Mouse (Mus musculus) forebrain, embryonic 12.5 days (tissue): ENCODE measurements around the gene Map3k3. TPM values are rescaled to one million over a fixed set of nuclear protein-coding genes. Genes with fewer than 3 reads are reported as not detected.
"Not testable (repeated sequence)": the region's sequence is repeated elsewhere in the genome, so short reads cannot be mapped to it uniquely, and the experiment has no call there.

Source experiments
- ATAC-seq: fragments of 200-750 bp; cut with Nextera tagmentation; 2 replicates; pipeline ENCODE4 v1.8.0; 2017; ENCODE audit warnings: moderate TSS enrichment; ENCODE audit not compliant: low FRiP score
- H3K27ac ChIP-seq: fragments of 300-500 bp; sonication (generic); 2 replicates; pipeline ENCODE4 v1.5.1; 2016; ENCODE audit warnings: mild to moderate bottlenecking
- H3K27me3 ChIP-seq: fragments of 300-500 bp; sonication (generic); 2 replicates; pipeline ENCODE4 v1.6.1; 2016; ENCODE audit warnings: mild to moderate bottlenecking
- H3K36me3 ChIP-seq: fragments of 300-500 bp; sonication (generic); replicated peaks from 2 replicates; pipeline ENCODE4 v1.6.1; 2016; ENCODE audit warnings: mild to moderate bottlenecking
- H3K4me1 ChIP-seq: fragments of 300-500 bp; sonication (generic); 2 replicates; pipeline ENCODE4 v1.6.1; 2016
- H3K4me2 ChIP-seq: fragments of 300-500 bp; sonication (generic); 2 replicates; pipeline ENCODE4 v1.6.1; 2016; ENCODE audit warnings: mild to moderate bottlenecking, moderate library complexity
- H3K4me3 ChIP-seq: fragments of 300-500 bp; sonication (generic); replicated peaks from 2 replicates; pipeline ENCODE4 v1.5.1; 2016; ENCODE audit warnings: mild to moderate bottlenecking
- H3K9ac ChIP-seq: fragments of 300-500 bp; sonication (generic); 2 replicates; pipeline ENCODE4 v1.6.1; 2016; ENCODE audit warnings: mild to moderate bottlenecking
- H3K9me3 ChIP-seq: fragments of 300-500 bp; sonication (generic); 2 replicates; pipeline ENCODE4 v1.6.1; 2016
- WGBS: fragments of 180-500 bp; shearing (Covaris S2); methylation state at CpG from one replicate; pipeline ENCODE4 v1.1.7; 2016; 5-methylcytosine and 5-hydroxymethylcytosine counted together
- polyA plus RNA-seq: library from polyadenylated mRNA; unstranded; fragments of >200 nt; fragmentation: Nextera tagmentation; extraction: Ambion mirVana; gene quantifications from 2 replicates; pipeline ENCODE4 v1.2.1, GENCODE M21; 2016

The Map3k3 gene
- polyA plus RNA-seq, 1 experiment from 2014 or later = 22.6 TPM

- WGBS = 85% methylated on average over 8 of the region's 8 CpGs
- H3K9me3 ChIP-seq = no peaks in the 10 kb centered on the region
- no peak for ATAC-seq
- H3K4me3 ChIP-seq = no peak overlapping the region
- no peak overlapping the region for H3K9ac ChIP-seq
- 0 out of 2 replicates have a peak overlapping the region, but pooled peaks have one; percentile 13 for H3K27ac ChIP-seq
- no peaks in the 10 kb centered on the region for H3K4me1 ChIP-seq
- peaks cover 72% of the 10 kb centered on the region for H3K36me3 ChIP-seq
- no peaks in the 10 kb centered on the region for H3K27me3 ChIP-seq
- H3K4me2 ChIP-seq = no peak overlapping the region
Observed at GRCm38 (mm10) chr11:106058020-106058419, 26.4 kb upstream of the Map3k3 start.

DNA sequence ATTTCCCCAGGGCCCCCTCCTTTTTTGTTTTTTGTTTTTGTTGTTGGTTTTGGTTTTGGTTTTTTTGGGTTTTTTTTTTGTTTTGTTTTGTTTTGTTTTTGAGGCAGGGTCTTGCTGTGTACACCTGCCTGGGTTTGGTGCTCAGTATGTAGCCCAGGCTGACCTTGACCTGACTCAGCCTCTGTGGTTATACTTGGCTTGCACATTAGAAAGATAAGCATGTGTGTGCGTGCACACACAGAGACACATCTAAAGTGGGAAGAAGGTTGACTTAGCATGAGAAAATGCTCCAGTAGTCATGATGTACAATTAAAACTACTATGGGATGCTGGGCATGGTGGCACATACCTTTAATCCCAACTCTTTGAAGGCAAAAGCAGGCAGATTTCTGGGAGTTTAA is 23.9 kb upstream of the Map3k3 start:
- ATAC-seq = no peak
- Histone ChIP-seq H3K4me2 (no peak overlapping the region), H3K9me3 (no peaks in the 10 kb centered on the region), H3K27ac (no peak overlapping the region), H3K4me1 (peaks cover 4% of the 10 kb centered on the region; the same call in 1 of the 2 replicates), H3K27me3 (no peaks in the 10 kb centered on the region), H3K9ac (no peak overlapping the region), H3K36me3 (peaks cover 47% of the 10 kb centered on the region), H3K4me3 (no peak overlapping the region)
- 90% methylated on average over 1 of the region's 1 CpGs for WGBS

- Histone ChIP-seq H3K9ac (no peak overlapping the region), H3K4me3 (no peak overlapping the region), H3K4me1 (peaks cover 4% of the 10 kb centered on the region; the same call in 1 of the 2 replicates), H3K36me3 (peaks cover 39% of the 10 kb centered on the region), H3K27me3 (no peaks in the 10 kb centered on the region), H3K9me3 (no peaks in the 10 kb centered on the region), H3K4me2 (no peak overlapping the region), H3K27ac (no peak overlapping the region)
- WGBS = 86% methylated on average over 1 of the region's 1 CpGs
- ATAC-seq = no peak
Observed at GRCm38 (mm10) chr11:106061311-106061710, 23.1 kb upstream of the Map3k3 start.

- Histone ChIP-seq H3K9ac (no peak overlapping the region), H3K36me3 (peaks cover 14% of the 10 kb centered on the region), H3K4me1 (peaks cover 16% of the 10 kb centered on the region), H3K4me3 (no peak overlapping the region), H3K9me3 (no peaks in the 10 kb centered on the region), H3K27me3 (no peaks in the 10 kb centered on the region), H3K4me2 (no peak overlapping the region), H3K27ac (no peak overlapping the region)
- ATAC-seq = no peak
- 73% methylated on average over 5 of the region's 5 CpGs for WGBS
Observed at GRCm38 (mm10) chr11:106063756-106064155, 20.7 kb upstream of the Map3k3 start.

DNA sequence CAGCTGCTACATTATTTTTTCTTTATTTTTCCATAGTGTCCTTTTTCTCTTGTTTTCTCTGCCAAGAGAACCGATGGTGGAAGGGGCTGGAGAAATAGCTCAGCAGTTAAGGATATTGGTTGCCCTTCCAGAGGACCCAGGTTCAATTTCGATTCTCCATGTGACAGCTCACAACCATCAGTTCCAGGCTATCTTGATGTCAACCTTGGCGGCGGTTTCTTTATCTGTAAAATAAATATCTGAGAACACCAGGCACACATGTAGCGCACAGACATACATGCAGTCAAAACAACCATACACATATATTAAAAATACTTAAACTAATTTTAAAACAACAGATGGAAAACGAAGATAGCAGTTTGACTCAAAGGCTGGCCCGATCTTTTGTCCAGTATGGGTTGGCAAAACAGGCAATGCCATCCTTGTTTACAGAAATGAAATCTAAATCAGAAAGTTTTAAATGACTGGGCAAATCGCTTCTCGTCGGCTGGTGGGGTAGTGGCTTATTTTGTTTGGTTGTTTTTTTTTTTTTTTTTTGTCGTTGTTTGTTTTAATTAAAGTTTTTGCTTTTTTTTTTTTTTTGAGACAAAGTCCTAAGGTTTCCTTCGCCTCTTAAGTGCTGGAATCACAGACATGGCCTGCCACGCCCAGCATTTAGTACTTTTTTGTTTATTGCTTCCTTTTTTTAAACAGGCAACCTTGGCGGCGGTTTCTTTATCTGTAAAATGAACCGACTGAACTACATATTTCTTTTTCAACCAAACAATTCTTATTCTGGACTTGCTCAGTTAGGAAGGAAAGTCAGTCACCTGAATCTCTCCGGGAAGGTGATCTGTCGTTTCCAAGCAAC is 19.1 kb upstream of the Map3k3 start:
- Histone ChIP-seq H3K4me2 (peak overlapping the region; percentile 89), H3K4me3 (peak overlapping the region; percentile 64), H3K9me3 (no peaks in the 10 kb centered on the region), H3K27ac (0 out of 2 replicates have a peak overlapping the region, but pooled peaks have one; percentile 86), H3K4me1 (peaks cover 16% of the 10 kb centered on the region), H3K9ac (peak overlapping the region; percentile 91; the same call in 1 of the 2 replicates), H3K36me3 (no peaks in the 10 kb centered on the region; the same call in 1 of the 2 replicates), H3K27me3 (no peaks in the 10 kb centered on the region)
- WGBS = 45% methylated on average over 18 of the region's 18 CpGs
- peak; percentile 44 for ATAC-seq

DNA sequence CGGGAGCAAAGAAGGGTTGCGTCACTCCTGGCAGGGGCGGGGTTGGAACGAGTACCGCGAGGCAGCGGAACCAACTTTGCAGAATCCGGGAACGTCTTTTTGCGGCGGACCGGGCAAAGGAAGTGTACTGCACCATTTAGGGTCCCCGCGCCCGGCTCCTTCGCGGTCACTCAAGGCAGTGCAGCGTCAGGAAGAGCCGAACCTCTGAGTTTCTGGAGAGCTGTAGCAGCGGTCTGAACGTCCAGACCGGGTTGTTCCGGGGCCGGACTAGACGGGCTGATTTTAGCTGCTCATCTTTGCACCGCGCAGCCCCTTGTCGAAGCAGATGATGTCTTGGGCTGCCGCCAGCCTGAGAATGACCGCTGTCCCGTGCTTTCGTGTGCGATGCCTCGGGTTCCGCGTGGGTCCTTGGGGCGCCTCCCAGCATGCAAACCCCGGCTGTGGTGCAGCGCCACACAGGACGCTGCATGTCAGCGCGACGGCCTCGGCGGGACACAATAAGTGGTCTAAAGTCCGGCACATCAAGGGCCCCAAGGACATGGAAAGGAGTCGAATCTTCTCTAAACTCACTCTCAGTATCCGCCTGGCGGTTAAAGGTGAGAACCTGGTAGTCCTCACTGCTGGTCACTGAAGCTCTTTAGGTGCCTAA is 18.4 kb upstream of the Map3k3 start, which contains the start of gene Taco1:
Gene Taco1 (plus strand): TSS at position 139 of the 649 bp plus-strand sequence.
- H3K36me3 ChIP-seq = no peaks in the 10 kb centered on the region; the same call in 1 of the 2 replicates
- peak; percentile 97 for ATAC-seq
- peak within 1 kb of the TSS; percentile 89 for H3K4me2 ChIP-seq
- under 1% methylated on average over 49 of the region's 49 CpGs for WGBS
- H3K9me3 ChIP-seq = no peaks in the 10 kb centered on the region
- no peaks in the 10 kb centered on the region for H3K27me3 ChIP-seq
- H3K4me1 ChIP-seq = peaks cover 16% of the 10 kb centered on the region
- H3K9ac ChIP-seq = peak within 1 kb of the TSS; percentile 91
- peak within 1 kb of the TSS; percentile 86 for H3K27ac ChIP-seq
- peak within 1 kb of the TSS; percentile 64 for H3K4me3 ChIP-seq

DNA sequence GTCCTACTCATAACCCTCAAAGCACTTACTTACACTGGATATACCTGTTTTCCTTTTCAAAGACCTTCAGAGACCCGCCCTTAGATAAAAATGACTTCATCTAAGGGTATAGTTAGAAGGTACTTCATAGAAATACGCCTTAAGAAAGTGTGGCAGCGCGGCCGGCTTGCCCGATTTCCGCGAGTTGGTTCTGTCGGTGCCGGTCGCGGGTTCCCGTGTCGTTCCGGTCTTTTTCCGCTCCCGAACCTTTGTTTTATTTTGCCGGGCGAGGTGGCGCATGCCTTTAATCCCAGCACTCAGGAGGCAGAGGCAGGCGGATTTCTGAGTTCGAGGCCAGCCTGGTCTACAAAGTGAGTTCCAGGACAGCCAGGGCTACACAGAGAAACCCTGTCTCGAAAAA is 17.8 kb upstream of the Map3k3 start:
- peak overlapping the region; percentile 86; the same call in 1 of the 2 replicates for H3K27ac ChIP-seq
- 18% methylated on average over 23 of the region's 23 CpGs for WGBS

GRCm38 (mm10) chr11:106073774-106074173 is 10.6 kb upstream of the Map3k3 start:
- no peaks in the 10 kb centered on the region for H3K4me1 ChIP-seq
- H3K9ac ChIP-seq = no peak overlapping the region
- H3K4me3 ChIP-seq = no peak overlapping the region
- no peaks in the 10 kb centered on the region for H3K9me3 ChIP-seq
- no peaks in the 10 kb centered on the region for H3K27me3 ChIP-seq
- H3K36me3 ChIP-seq = peaks cover 20% of the 10 kb centered on the region
- WGBS = 94% methylated on average over 3 of the region's 3 CpGs
- no peak overlapping the region for H3K27ac ChIP-seq
- no peak overlapping the region for H3K4me2 ChIP-seq
- no peak for ATAC-seq

More for the DNA sequence above, 17.8 kb upstream of the Map3k3 start:
- H3K4me2 ChIP-seq = peak overlapping the region; percentile 89
- H3K27me3 ChIP-seq, H3K36me3 ChIP-seq, H3K9me3 ChIP-seq, ATAC-seq: not testable (repeated sequence)
- peak overlapping the region; percentile 64 for H3K4me3 ChIP-seq
- peak overlapping the region; percentile 91 for H3K9ac ChIP-seq
- H3K4me1 ChIP-seq = peaks cover 16% of the 10 kb centered on the region

GRCm38 (mm10) chr11:106076321-106076720 is 8.1 kb upstream of the Map3k3 start:
- no peak overlapping the region for H3K27ac ChIP-seq
- no peak for ATAC-seq
- WGBS = 4% methylated on average over 4 of the region's 4 CpGs
- H3K4me1 ChIP-seq = no peaks in the 10 kb centered on the region
- no peaks in the 10 kb centered on the region for H3K27me3 ChIP-seq
- H3K36me3 ChIP-seq = peaks cover 20% of the 10 kb centered on the region
- H3K9me3 ChIP-seq = no peaks in the 10 kb centered on the region
- no peak overlapping the region for H3K4me2 ChIP-seq
- no peak overlapping the region for H3K9ac ChIP-seq
- no peak overlapping the region for H3K4me3 ChIP-seq

DNA sequence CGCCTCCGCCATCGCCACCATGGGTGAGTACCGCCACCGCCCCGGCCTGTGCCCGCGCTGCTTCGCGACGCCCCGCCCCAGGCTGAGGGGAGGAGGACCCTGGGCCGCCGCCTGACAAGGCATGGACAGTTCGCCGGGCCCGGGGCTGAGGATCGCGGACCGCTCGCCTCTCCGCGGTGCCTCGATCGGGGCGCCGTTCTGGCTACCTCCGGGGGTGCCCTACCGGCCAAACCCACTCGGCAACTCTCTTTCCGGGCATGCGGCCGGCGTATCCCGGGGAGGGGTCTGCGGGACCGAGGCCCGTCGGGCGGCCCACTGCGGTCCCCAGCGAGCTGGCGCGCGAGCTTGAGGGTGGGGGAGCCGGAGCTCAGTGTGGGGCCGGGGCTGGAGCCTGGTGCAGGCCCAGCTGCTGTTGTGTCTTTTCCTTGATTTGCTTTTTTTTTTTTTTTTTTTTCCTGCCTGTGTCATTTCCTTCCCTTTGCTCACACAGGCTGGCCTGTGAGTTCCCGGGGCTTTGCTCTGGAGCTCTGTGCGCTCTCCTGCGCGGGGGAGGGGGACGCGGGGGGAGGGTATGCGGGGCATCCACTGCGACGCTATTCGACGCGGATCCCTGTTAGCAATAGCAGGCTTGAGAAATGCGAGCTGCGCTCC is 623 bp downstream of the Map3k3 start:
- H3K9ac ChIP-seq = peak overlapping the region; percentile 90
- H3K27ac ChIP-seq = peak overlapping the region; percentile 99
- H3K4me3 ChIP-seq = peak overlapping the region; percentile 94
- H3K27me3 ChIP-seq = no peaks in the 10 kb centered on the region
- no peaks in the 10 kb centered on the region for H3K9me3 ChIP-seq
- H3K4me1 ChIP-seq = peaks cover 17% of the 10 kb centered on the region
- WGBS = under 1% methylated on average over 49 of the region's 61 CpGs
- H3K4me2 ChIP-seq = peak overlapping the region; percentile 60
- H3K36me3 ChIP-seq = no peaks in the 10 kb centered on the region
- ATAC-seq = peak; percentile 73

GRCm38 (mm10) chr11:106098223-106098622 is 13.8 kb downstream of the Map3k3 start:
- no peak overlapping the region for H3K27ac ChIP-seq
- H3K9me3 ChIP-seq = no peaks in the 10 kb centered on the region
- no peak for ATAC-seq
- H3K4me3 ChIP-seq = no peak overlapping the region
- H3K4me2 ChIP-seq = no peak overlapping the region
- no peaks in the 10 kb centered on the region for H3K27me3 ChIP-seq
- WGBS = 94% methylated on average over 1 of the region's 1 CpGs
- H3K4me1 ChIP-seq = no peaks in the 10 kb centered on the region
- H3K9ac ChIP-seq = no peak overlapping the region
- no peaks in the 10 kb centered on the region for H3K36me3 ChIP-seq

DNA sequence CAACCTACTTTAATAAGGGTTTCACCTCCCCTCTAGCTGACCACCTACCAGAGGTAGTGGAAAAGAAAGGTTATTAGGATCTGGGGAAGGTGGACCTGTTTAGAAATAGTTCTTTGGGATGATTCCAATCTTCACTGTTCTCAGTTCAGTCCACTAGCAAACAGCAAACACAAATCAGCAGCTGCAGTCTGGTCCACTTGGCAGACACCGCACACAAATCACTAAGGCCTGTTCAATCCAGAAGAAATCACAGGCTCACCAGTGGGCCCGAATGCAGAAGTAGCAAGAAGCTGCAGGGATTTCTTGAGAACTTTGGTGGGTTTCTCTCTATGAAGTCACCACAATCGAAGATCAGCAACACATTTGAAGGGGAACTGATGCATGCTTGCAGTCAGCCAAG is 18.5 kb downstream of the Map3k3 start:
- Histone ChIP-seq H3K9ac (no peak overlapping the region), H3K36me3 (no peaks in the 10 kb centered on the region), H3K9me3 (no peaks in the 10 kb centered on the region), H3K4me1 (no peaks in the 10 kb centered on the region), H3K27ac (no peak overlapping the region), H3K4me3 (no peak overlapping the region), H3K4me2 (no peak overlapping the region), H3K27me3 (no peaks in the 10 kb centered on the region)
- WGBS = 89% methylated on average over 3 of the region's 3 CpGs
- no peak for ATAC-seq
